In the genomic region with DNA sequence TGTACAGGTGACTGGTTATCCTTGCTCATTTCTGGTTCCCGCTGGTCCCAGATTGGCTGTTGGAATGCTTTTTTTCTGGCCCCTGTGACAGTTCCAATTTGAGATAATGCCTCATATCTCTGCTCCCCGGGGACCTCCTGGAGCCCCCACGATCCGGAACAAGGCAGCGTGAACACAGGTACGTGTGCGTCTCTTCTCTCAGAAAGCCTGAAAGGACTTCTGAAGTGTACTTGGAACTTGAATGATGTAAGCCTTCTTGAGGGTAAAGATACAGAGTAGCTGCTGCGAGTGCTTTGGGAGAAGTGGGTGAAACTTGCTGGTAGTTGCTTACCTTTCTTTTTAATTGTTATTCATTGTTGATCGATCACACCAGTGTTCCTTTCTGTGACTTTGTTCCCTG, we compare ENCODE assay signal across 8 mouse cellular contexts. TPM values are rescaled to one million over a fixed set of nuclear protein-coding genes. Genes with fewer than 3 reads are reported as not detected.
DNase-seq lines count a peak whose midpoint lies in the region; ATAC-seq and TF ChIP-seq lines count a peak whose summit lies in the region.

No protein-coding gene starts in this region.

- peak overlapping the region; percentile 92; the same call in 1 of the 2 replicates for H3K27ac ChIP-seq in gastrocnemius, adult 2 months
- H3K27ac ChIP-seq in ES-Bruce4 (ENCODE audit: insufficient read depth, low read length): no peak overlapping the region
- H3K27ac ChIP-seq in hindbrain, embryonic 12.5 days: no peak overlapping the region

- peaks cover 1% of the 10 kb centered on the region for H3K4me1 ChIP-seq in ES-Bruce4 (ENCODE audit: control insufficient read depth, insufficient read depth, low read length)
- peaks cover 14% of the 10 kb centered on the region for H3K4me1 ChIP-seq in hindbrain, embryonic 12.5 days

- 54% methylated on average over 9 of the region's 9 CpGs for WGBS in hindbrain, embryonic 12.5 days

- ATAC-seq in hindbrain, embryonic 12.5 days (ENCODE audit: low FRiP score): no peak

- TF ChIP-seq CTCF in gastrocnemius, adult 2 months (IDR thresholded peaks at IDR 0.05): no peak
- no peak for TF ChIP-seq CTCF in ES-Bruce4 (IDR thresholded peaks at IDR 0.05; ENCODE audit: low read depth, low read length)

- peaks cover 26% of the 10 kb centered on the region for H3K36me3 ChIP-seq in ES-Bruce4 (ENCODE audit: control insufficient read depth, insufficient read depth, low read length, poor library complexity, severe bottlenecking)
- peaks cover 42% of the 10 kb centered on the region for H3K36me3 ChIP-seq in hindbrain, embryonic 12.5 days

- H3K27me3 ChIP-seq in ES-Bruce4 (ENCODE audit: control insufficient read depth, insufficient read depth, low read length, poor library complexity, severe bottlenecking): no peaks in the 10 kb centered on the region
- H3K27me3 ChIP-seq in hindbrain, embryonic 12.5 days: no peaks in the 10 kb centered on the region

- H3K4me2 ChIP-seq in hindbrain, embryonic 12.5 days (replicated peaks): peak overlapping the region; percentile 96

- intact Hi-C loops in gastrocnemius, adult 2 months (cut with DNase I): loop anchor here (2.0 kb wide), 1 partner anchor 16 kb away; the partner anchor contains the start of gene Usp21

- DNase-seq in gastrocnemius, adult 2 months: no peak
- no peak for DNase-seq in gastrocnemius, postnatal 4 days (ENCODE audit: low spot score in 2 of 2)
- peak; percentile 71 for DNase-seq in lung, postnatal 25 days (ENCODE audit: low spot score)
- no peak for DNase-seq in left cerebral cortex, adult 8-10 months (ENCODE audit: low spot score in 2 of 2)
- DNase-seq in thymus, postnatal 36 days: no peak
- no peak for DNase-seq in kidney, adult 18-20 months

- peak overlapping the region; percentile 83 for H3K4me3 ChIP-seq in gastrocnemius, adult 2 months
- H3K4me3 ChIP-seq in ES-Bruce4 (ENCODE audit: low read depth, low read length): peak overlapping the region; percentile 85
- H3K4me3 ChIP-seq in hindbrain, embryonic 12.5 days: peak overlapping the region; percentile 74

- peak overlapping the region; percentile 54 for H3K9ac ChIP-seq in ES-Bruce4 (ENCODE audit: low read depth, poor library complexity, severe bottlenecking)
- peak overlapping the region; percentile 87 for H3K9ac ChIP-seq in hindbrain, embryonic 12.5 days

- no peak for TF ChIP-seq POLR2A in ES-Bruce4 (IDR thresholded peaks at IDR 0.05; ENCODE audit: insufficient read depth, low read length)

- no peaks in the 10 kb centered on the region for H3K9me3 ChIP-seq in ES-Bruce4 (replicated peaks; ENCODE audit: control insufficient read depth, insufficient read depth, low read length, poor library complexity, severe bottlenecking)
- no peaks in the 10 kb centered on the region for H3K9me3 ChIP-seq in hindbrain, embryonic 12.5 days (replicated peaks)

- TF ChIP-seq EP300 in ES-Bruce4 (IDR thresholded peaks at IDR 0.05; ENCODE audit: insufficient read depth, low read depth, low read length): no peak

RNA-seq across cellular contexts. Expression of gene B4galt3, which starts 1.1 kb away (rescaled TPM):
- total RNA-seq in gastrocnemius, adult 2 months (2021): 10 to 100 TPM; 12.1 to 12.5 TPM
- 10 to 100 TPM; 18.5 to 19.5 TPM for total RNA-seq in gastrocnemius, postnatal 4 days (2021)
- polyA plus RNA-seq in ES-Bruce4 (2011; ENCODE audit: insufficient read depth, insufficient read length, low read depth, missing spikeins): 59.7 and 64.8 TPM in 2 replicates
- polyA plus RNA-seq in hindbrain, embryonic 12.5 days (2016; fragmentation: Nextera tagmentation; extraction: Ambion mirVana): 83.6 and 85.6 TPM in 2 replicates
- 10 to 100 TPM; 60.7 to 69.2 (median 63.4) TPM for total RNA-seq in left cerebral cortex, adult 8-10 months (2022)

RNA-seq across cellular contexts. Expression of gene Ppox, which starts 9.8 kb away (rescaled TPM):
- total RNA-seq in gastrocnemius, adult 2 months (2021): 1 to 10 TPM; 7.9 to 8.6 TPM
- total RNA-seq in gastrocnemius, postnatal 4 days (2021): 10 to 100 TPM; 22.6 to 25.8 TPM
- polyA plus RNA-seq in ES-Bruce4 (2011; ENCODE audit: insufficient read depth, insufficient read length, low read depth, missing spikeins): 23.8 and 25.2 TPM in 2 replicates
- polyA plus RNA-seq in hindbrain, embryonic 12.5 days (2016; fragmentation: Nextera tagmentation; extraction: Ambion mirVana): 60.5 and 60.9 TPM in 2 replicates
- 10 to 100 TPM; 29.1 to 35.0 (median 30.4) TPM for total RNA-seq in left cerebral cortex, adult 8-10 months (2022)

RNA-seq across cellular contexts. Expression of gene Usp21, which starts 16.6 kb away (rescaled TPM):
- 10 to 100 TPM; 15.8 to 18.7 TPM for total RNA-seq in gastrocnemius, adult 2 months (2021)
- 10 to 100 TPM; 22.2 to 22.3 TPM for total RNA-seq in gastrocnemius, postnatal 4 days (2021)
- 48.4 and 51.2 TPM in 2 replicates for polyA plus RNA-seq in ES-Bruce4 (2011; ENCODE audit: insufficient read depth, insufficient read length, low read depth, missing spikeins)
- polyA plus RNA-seq in hindbrain, embryonic 12.5 days (2016; fragmentation: Nextera tagmentation; extraction: Ambion mirVana): 114 and 117 TPM in 2 replicates
- 10 to 100 TPM; 46.5 to 56.3 (median 50.5) TPM for total RNA-seq in left cerebral cortex, adult 8-10 months (2022)

RNA-seq across cellular contexts. Expression of gene Ndufs2, which starts 20.0 kb away (rescaled TPM):
- 1,000 to 10,000 TPM; 1,014 to 1,063 TPM for total RNA-seq in gastrocnemius, adult 2 months (2021)
- total RNA-seq in gastrocnemius, postnatal 4 days (2021): 100 to 1,000 TPM; 471 to 503 TPM
- 158 and 163 TPM in 2 replicates for polyA plus RNA-seq in ES-Bruce4 (2011; ENCODE audit: insufficient read depth, insufficient read length, low read depth, missing spikeins)
- 209 and 227 TPM in 2 replicates for polyA plus RNA-seq in hindbrain, embryonic 12.5 days (2016; fragmentation: Nextera tagmentation; extraction: Ambion mirVana)
- 100 to 1,000 TPM; 285 to 306 (median 298) TPM for total RNA-seq in left cerebral cortex, adult 8-10 months (2022)

RNA-seq across cellular contexts. Expression of gene Adamts4, which starts 21.0 kb away (rescaled TPM):
- under 1 TPM; 0.15 to 0.73 TPM for total RNA-seq in gastrocnemius, adult 2 months (2021)
- 10 to 100 TPM; 12.1 to 12.5 TPM for total RNA-seq in gastrocnemius, postnatal 4 days (2021)
- 3.5 and 4.3 TPM in 2 replicates for polyA plus RNA-seq in ES-Bruce4 (2011; ENCODE audit: insufficient read depth, insufficient read length, low read depth, missing spikeins)
- polyA plus RNA-seq in hindbrain, embryonic 12.5 days (2016; fragmentation: Nextera tagmentation; extraction: Ambion mirVana): 8.5 and 10.6 TPM in 2 replicates
- 10 to 100 TPM; 13.0 to 14.1 (median 13.3) TPM for total RNA-seq in left cerebral cortex, adult 8-10 months (2022)
